Mouse (Mus musculus) neural tube, embryonic 11.5 days (tissue): ENCODE data around the gene Aatk. TPM values are rescaled to one million over a fixed set of nuclear protein-coding genes. Genes with fewer than 3 reads are reported as not detected.

ENCODE experiments used
- ATAC-seq: fragments of 200-750 bp; cut with Nextera tagmentation; 2 replicates; pipeline ENCODE4 v1.8.0; 2017; ENCODE audit warnings: moderate number of reproducible peaks, mild to moderate bottlenecking, moderate TSS enrichment, moderate library complexity; ENCODE audit not compliant: insufficient read depth, low FRiP score, low TSS enrichment
- DNase-seq: peaks from one replicate; pipeline ENCODE4 v3.0.0-alpha.2; 2015; ENCODE audit warnings: low spot score
- H3K27ac ChIP-seq: fragments of 300-500 bp; sonication (generic); 2 replicates; pipeline ENCODE4 v1.5.1; 2014; ENCODE audit warnings: low read depth, mild to moderate bottlenecking, low read length
- H3K27me3 ChIP-seq: fragments of 300-500 bp; sonication (generic); 2 replicates; pipeline ENCODE4 v1.6.1; 2014; ENCODE audit warnings: mild to moderate bottlenecking, low read length, mixed read lengths; ENCODE audit not compliant: control insufficient read depth, insufficient read depth
- H3K36me3 ChIP-seq: fragments of 300-500 bp; sonication (generic); 2 replicates; pipeline ENCODE4 v1.6.1; 2014; ENCODE audit warnings: mild to moderate bottlenecking, low read length, moderate library complexity, mixed read lengths; ENCODE audit not compliant: control insufficient read depth, insufficient read depth
- H3K4me1 ChIP-seq: fragments of 300-500 bp; sonication (generic); 2 replicates; pipeline ENCODE4 v1.6.1; 2014; ENCODE audit warnings: low read length, mixed read lengths; ENCODE audit not compliant: control insufficient read depth, insufficient read depth
- H3K4me2 ChIP-seq: fragments of 300-500 bp; sonication (generic); 2 replicates; pipeline ENCODE4 v1.6.1; 2014; ENCODE audit warnings: low read depth, mild to moderate bottlenecking, moderate library complexity
- H3K4me3 ChIP-seq: fragments of 300-500 bp; sonication (generic); 2 replicates; pipeline ENCODE4 v1.5.1; 2014; ENCODE audit warnings: low read depth, low read length
- H3K9ac ChIP-seq: fragments of 300-500 bp; sonication (generic); 2 replicates; pipeline ENCODE4 v1.6.1; 2014; ENCODE audit warnings: mild to moderate bottlenecking, low read length
- H3K9me3 ChIP-seq: fragments of 300-500 bp; sonication (generic); 2 replicates; pipeline ENCODE4 v1.6.1; 2016; ENCODE audit warnings: low read length; ENCODE audit not compliant: control insufficient read depth
- WGBS: fragments of 180-500 bp; shearing (Covaris S2); extraction: QIAGEN DNeasy Blood & Tissue Kit; methylation state at CpG from one replicate; pipeline ENCODE4 v1.1.7; 2014; 5-methylcytosine and 5-hydroxymethylcytosine counted together
- polyA plus RNA-seq: library from polyadenylated mRNA; unstranded; fragments of >200 nt; fragmentation: Nextera tagmentation; extraction: Ambion mirVana; gene quantifications from 2 replicates; pipeline ENCODE4 v1.2.1, GENCODE M21; 2014

Aatk gene
- polyA plus RNA-seq, 1 experiment from 2014 or later, result 3.0 TPM

- ATAC-seq, result no peak; the same call in 1 of the 2 replicates
- no peak for DNase-seq
- no peaks in the 10 kb centered on the region for H3K9me3 ChIP-seq
- no peak overlapping the region for H3K9ac ChIP-seq
- no peaks in the 10 kb centered on the region for H3K27me3 ChIP-seq
- 78% methylated on average over 11 of the region's 11 CpGs for WGBS
- no peaks in the 10 kb centered on the region for H3K36me3 ChIP-seq
- H3K27ac ChIP-seq, result no peak overlapping the region
- H3K4me2 ChIP-seq, result no peak overlapping the region
- peaks cover 4% of the 10 kb centered on the region; the same call in 1 of the 2 replicates for H3K4me1 ChIP-seq
- H3K4me3 ChIP-seq, result no peak overlapping the region
These were observed 35.7 kb downstream of the Aatk start for GRCm38 (mm10) chr11:120011114-120011760.

GRCm38 (mm10) chr11:120009937-120010336, 37.0 kb downstream of the Aatk start:
- ATAC-seq (no peak), DNase-seq (no peak)
- no peaks in the 10 kb centered on the region for H3K36me3 ChIP-seq
- no peak overlapping the region for H3K9ac ChIP-seq
- WGBS, result 86% methylated on average over 20 of the region's 20 CpGs
- no peaks in the 10 kb centered on the region for H3K27me3 ChIP-seq
- H3K4me3 ChIP-seq, result no peak overlapping the region
- H3K27ac ChIP-seq, result no peak overlapping the region
- no peaks in the 10 kb centered on the region for H3K9me3 ChIP-seq
- H3K4me1 ChIP-seq, result peaks cover 4% of the 10 kb centered on the region; the same call in 1 of the 2 replicates
- no peak overlapping the region for H3K4me2 ChIP-seq

- H3K9ac ChIP-seq, result no peak overlapping the region
- WGBS, result 88% methylated on average over 8 of the region's 8 CpGs
- no peak overlapping the region for H3K27ac ChIP-seq
- no peaks in the 10 kb centered on the region for H3K9me3 ChIP-seq
- no peak for DNase-seq
- ATAC-seq, result no peak
- no peaks in the 10 kb centered on the region for H3K27me3 ChIP-seq
- peaks cover 4% of the 10 kb centered on the region; the same call in 1 of the 2 replicates for H3K4me1 ChIP-seq
- no peak overlapping the region for H3K4me2 ChIP-seq
- H3K4me3 ChIP-seq, result no peak overlapping the region
- no peaks in the 10 kb centered on the region for H3K36me3 ChIP-seq
These were observed 38.0 kb downstream of the Aatk start for GRCm38 (mm10) chr11:120008956-120009355.

- H3K27me3 ChIP-seq, result no peaks in the 10 kb centered on the region
- H3K4me2 ChIP-seq, result no peak overlapping the region
- DNase-seq (no peak), ATAC-seq (no peak)
- WGBS, result 91% methylated on average over 1 of the region's 1 CpGs
- peaks cover 3% of the 10 kb centered on the region; the same call in 1 of the 2 replicates for H3K4me1 ChIP-seq
- H3K9me3 ChIP-seq, result no peaks in the 10 kb centered on the region
- no peaks in the 10 kb centered on the region for H3K36me3 ChIP-seq
- H3K9ac ChIP-seq, result no peak overlapping the region
- H3K4me3 ChIP-seq, result no peak overlapping the region
- no peak overlapping the region for H3K27ac ChIP-seq
These were observed 38.5 kb downstream of the Aatk start for GRCm38 (mm10) chr11:120008501-120008900.

- Histone ChIP-seq H3K4me3 (no peak overlapping the region), H3K4me2 (no peak overlapping the region), H3K27ac (no peak overlapping the region), H3K27me3 (no peaks in the 10 kb centered on the region), H3K9ac (no peak overlapping the region), H3K4me1 (no peaks in the 10 kb centered on the region), H3K36me3 (no peaks in the 10 kb centered on the region), H3K9me3 (no peaks in the 10 kb centered on the region)
- WGBS, result 79% methylated on average over 4 of the region's 4 CpGs
- ATAC-seq (no peak), DNase-seq (no peak)
These were observed 39.4 kb downstream of the Aatk start for GRCm38 (mm10) chr11:120007496-120008080.

- H3K36me3 ChIP-seq, result no peaks in the 10 kb centered on the region
- DNase-seq (no peak), ATAC-seq (no peak)
- no peaks in the 10 kb centered on the region for H3K4me1 ChIP-seq
- no peak overlapping the region for H3K4me2 ChIP-seq
- H3K27ac ChIP-seq, result no peak overlapping the region
- no peak overlapping the region for H3K4me3 ChIP-seq
- 90% methylated on average over 17 of the region's 18 CpGs for WGBS
- H3K9ac ChIP-seq, result no peak overlapping the region
- no peaks in the 10 kb centered on the region for H3K27me3 ChIP-seq
- no peaks in the 10 kb centered on the region for H3K9me3 ChIP-seq
These were observed 41.3 kb downstream of the Aatk start for GRCm38 (mm10) chr11:120005434-120006317.

- DNase-seq, result no peak
- Histone ChIP-seq H3K4me2 (no peak overlapping the region), H3K4me3 (no peak overlapping the region), H3K27ac (no peak overlapping the region), H3K9me3 (no peaks in the 10 kb centered on the region), H3K9ac (no peak overlapping the region), H3K36me3 (no peaks in the 10 kb centered on the region; the same call in 1 of the 2 replicates), H3K4me1 (no peaks in the 10 kb centered on the region), H3K27me3 (no peaks in the 10 kb centered on the region)
- no peak for ATAC-seq
- WGBS, result 92% methylated on average over 7 of the region's 7 CpGs
These were observed 44.2 kb downstream of the Aatk start for GRCm38 (mm10) chr11:120002634-120003220.

GRCm38 (mm10) chr11:120002041-120002440, 44.9 kb downstream of the Aatk start:
- Histone ChIP-seq H3K4me2 (no peak overlapping the region), H3K27me3 (no peaks in the 10 kb centered on the region), H3K27ac (no peak overlapping the region), H3K9me3 (no peaks in the 10 kb centered on the region), H3K9ac (no peak overlapping the region), H3K4me1 (no peaks in the 10 kb centered on the region), H3K36me3 (peaks cover 2% of the 10 kb centered on the region; the same call in 1 of the 2 replicates), H3K4me3 (no peak overlapping the region)
- ATAC-seq (no peak), DNase-seq (no peak)
- WGBS, result 83% methylated on average over 5 of the region's 5 CpGs
